ENCODE assay signal across 12 mouse cellular contexts in genomic region chr11:97829913-97830476, GRCm38 (mm10). TPM values are rescaled to one million over a fixed set of nuclear protein-coding genes. Genes with fewer than 3 reads are reported as not detected.
DNase-seq lines count a peak whose midpoint lies in the region; ATAC-seq lines count a peak whose summit lies in the region.
"Had no signal": no experiment of that assay in that cellular context is flagged by ENCODE, and none has a peak within 500 bp of the region (broad histone marks: within the 10 kb centered on the region; RNA-seq: fewer than 3 reads in every experiment).

No protein-coding gene starts in this region.

- no peaks in the 10 kb centered on the region for H3K4me1 ChIP-seq in limb, embryonic 15.5 days
- no peaks in the 10 kb centered on the region for H3K4me1 ChIP-seq in limb, embryonic 10.5 days
- H3K4me1 ChIP-seq: limb, embryonic 12.5 days had no signal

- H3K9ac ChIP-seq in limb, embryonic 15.5 days = no peak overlapping the region
- H3K9ac ChIP-seq: intestine, embryonic 15.5 days; limb, embryonic 12.5 days had no signal

- no peak overlapping the region for H3K4me3 ChIP-seq in limb, embryonic 15.5 days
- no peak overlapping the region for H3K4me3 ChIP-seq in limb, embryonic 10.5 days
- H3K4me3 ChIP-seq: intestine, embryonic 15.5 days; limb, embryonic 12.5 days had no signal

- peak; percentile 36 to 54 for DNase-seq in adrenal gland, adult (ENCODE audit: inconsistent age in 2 of 2, low spot score in 1 of 2)
- DNase-seq in adrenal gland, postnatal 25 days = no peak
- no peak for DNase-seq in limb, embryonic 10.5 days (ENCODE audit: low spot score)
- DNase-seq in natural killer cell, adult 2 months (ENCODE audit: low spot score in 2 of 2) = peak; percentile 84 to 85
- DNase-seq in left cerebral cortex, adult 8-10 months (ENCODE audit: low spot score in 2 of 2) = no peak
- DNase-seq in layer of hippocampus, adult 8-10 months (ENCODE audit: low spot score in 2 of 2) = no peak
- DNase-seq: adrenal gland, adult 8-10 months had no signal

- H3K4me2 ChIP-seq in limb, embryonic 15.5 days = no peak overlapping the region
- H3K4me2 ChIP-seq: intestine, embryonic 15.5 days; limb, embryonic 12.5 days had no signal

- 84% methylated on average over 12 of the region's 12 CpGs for WGBS in limb, embryonic 15.5 days
- WGBS in limb, embryonic 10.5 days = 88% methylated on average over 12 of the region's 12 CpGs

- no peaks in the 10 kb centered on the region for H3K27me3 ChIP-seq in limb, embryonic 15.5 days
- no peaks in the 10 kb centered on the region for H3K27me3 ChIP-seq in limb, embryonic 10.5 days (ENCODE audit: low read depth, poor library complexity, severe bottlenecking)
- H3K27me3 ChIP-seq: intestine, embryonic 15.5 days; limb, embryonic 12.5 days had no signal

- H3K9me3 ChIP-seq in limb, embryonic 15.5 days = no peaks in the 10 kb centered on the region
- no peaks in the 10 kb centered on the region for H3K9me3 ChIP-seq in limb, embryonic 10.5 days (replicated peaks)
- H3K9me3 ChIP-seq: intestine, embryonic 15.5 days; limb, embryonic 12.5 days had no signal

- peaks cover 86% of the 10 kb centered on the region for H3K36me3 ChIP-seq in limb, embryonic 15.5 days
- H3K36me3 ChIP-seq in limb, embryonic 10.5 days = peaks cover 95% of the 10 kb centered on the region

- H3K27ac ChIP-seq in limb, embryonic 15.5 days = 0 out of 2 replicates have a peak overlapping the region, but pooled peaks have one; percentile 1
- H3K27ac ChIP-seq in limb, embryonic 10.5 days = no peak overlapping the region
- H3K27ac ChIP-seq: intestine, embryonic 15.5 days; limb, embryonic 12.5 days had no signal

- ATAC-seq in limb, embryonic 15.5 days (ENCODE audit: insufficient number of reproducible peaks, low FRiP score, low TSS enrichment, low read depth) = no peak
- peak; percentile 84 for ATAC-seq in common myeloid progenitor, adult 5-6 weeks (replicated peaks; ENCODE audit: low read depth, poor library complexity, severe bottlenecking)
- ATAC-seq: intestine, embryonic 15.5 days had no signal

RNA-seq across cellular contexts. Expression of gene B230217C12Rik, which starts 10.6 kb away (rescaled TPM):
- total RNA-seq in adrenal gland, postnatal 25 days (2021) = 5.1 and 5.5 TPM in 2 replicates
- polyA plus RNA-seq in limb, embryonic 15.5 days (2015; fragmentation: Nextera tagmentation; extraction: Ambion mirVana) = 4.5 and 5.3 TPM in 2 replicates
- polyA plus RNA-seq in limb, embryonic 10.5 days (2016; fragmentation: Nextera tagmentation; extraction: Ambion mirVana) = 10.9 and 14.0 TPM in 2 replicates
- total RNA-seq in common myeloid progenitor, adult 5-6 weeks (2017) = 0.69 and 1.7 TPM in 2 replicates
- 10 to 100 TPM; 73.0 to 83.2 (median 79.8) TPM for total RNA-seq in left cerebral cortex, adult 8-10 months (2022)
- total RNA-seq in layer of hippocampus, adult 8-10 months (2022) = 10 to 100 TPM; 58.6 to 70.2 (median 68.1) TPM

RNA-seq across cellular contexts. Expression of gene Lasp1, which starts 31.2 kb away (rescaled TPM):
- total RNA-seq in adrenal gland, postnatal 25 days (2021) = 103 and 142 TPM in 2 replicates
- 128 and 131 TPM in 2 replicates for polyA plus RNA-seq in limb, embryonic 15.5 days (2015; fragmentation: Nextera tagmentation; extraction: Ambion mirVana)
- polyA plus RNA-seq in limb, embryonic 10.5 days (2016; fragmentation: Nextera tagmentation; extraction: Ambion mirVana) = 90.0 and 110 TPM in 2 replicates
- 79.1 and 126 TPM in 2 replicates for total RNA-seq in common myeloid progenitor, adult 5-6 weeks (2017)
- 100 to 1,000 TPM; 138 to 169 (median 155) TPM for total RNA-seq in left cerebral cortex, adult 8-10 months (2022)
- 100 to 1,000 TPM; 102 to 109 (median 104) TPM for total RNA-seq in layer of hippocampus, adult 8-10 months (2022)

RNA-seq across cellular contexts. Expression of gene Rpl23, which starts 47.8 kb away (rescaled TPM):
- 741 and 851 TPM in 2 replicates for total RNA-seq in adrenal gland, postnatal 25 days (2021)
- 447 and 586 TPM in 2 replicates for polyA plus RNA-seq in limb, embryonic 15.5 days (2015; fragmentation: Nextera tagmentation; extraction: Ambion mirVana)
- polyA plus RNA-seq in limb, embryonic 10.5 days (2016; fragmentation: Nextera tagmentation; extraction: Ambion mirVana) = 449 and 506 TPM in 2 replicates
- total RNA-seq in common myeloid progenitor, adult 5-6 weeks (2017) = 2,081 and 2,105 TPM in 2 replicates
- 100 to 1,000 TPM; 331 to 461 (median 392) TPM for total RNA-seq in left cerebral cortex, adult 8-10 months (2022)
- 100 to 1,000 TPM; 304 to 481 (median 389) TPM for total RNA-seq in layer of hippocampus, adult 8-10 months (2022)

RNA-seq across cellular contexts. Expression of gene Fbxo47, which starts 54.0 kb away (rescaled TPM):
- 1.2 TPM in 1 of 2 replicates, not detected in the other for total RNA-seq in adrenal gland, postnatal 25 days (2021)
- polyA plus RNA-seq in limb, embryonic 15.5 days (2015; fragmentation: Nextera tagmentation; extraction: Ambion mirVana) = 0.26 and 0.74 TPM in 2 replicates
- polyA plus RNA-seq in limb, embryonic 10.5 days (2016; fragmentation: Nextera tagmentation; extraction: Ambion mirVana) = 0.50 and 0.60 TPM in 2 replicates
- 0.09 and 1.1 TPM in 2 replicates for total RNA-seq in common myeloid progenitor, adult 5-6 weeks (2017)
- total RNA-seq in left cerebral cortex, adult 8-10 months (2022) = 1 to 10 TPM; 2.1 to 3.2 (median 2.9) TPM
- 1 to 10 TPM; 1.9 to 4.6 (median 2.4) TPM for total RNA-seq in layer of hippocampus, adult 8-10 months (2022)

RNA-seq across cellular contexts. Expression of gene 1700001P01Rik, which starts 54.3 kb away (rescaled TPM):
- total RNA-seq in adrenal gland, postnatal 25 days (2021) = not detected in 2 replicates
- 0.35 TPM in 1 of 2 replicates, not detected in the other for polyA plus RNA-seq in limb, embryonic 15.5 days (2015; fragmentation: Nextera tagmentation; extraction: Ambion mirVana)
- 0.43 and 0.74 TPM in 2 replicates for polyA plus RNA-seq in limb, embryonic 10.5 days (2016; fragmentation: Nextera tagmentation; extraction: Ambion mirVana)
- not detected in 2 replicates for total RNA-seq in common myeloid progenitor, adult 5-6 weeks (2017)
- 1 to 10 TPM in 1 of 4 experiments, under 1 TPM in 2, not detected in 1; 0.65 to 1.2 (median 0.84) TPM for total RNA-seq in left cerebral cortex, adult 8-10 months (2022)
- 1 to 10 TPM in 1 of 4 experiments, under 1 TPM in 2, not detected in 1; 0.93 to 1.4 (median 0.98) TPM for total RNA-seq in layer of hippocampus, adult 8-10 months (2022)
- total RNA-seq: gastrocnemius, adult 18-20 months had no signal
- polyA plus RNA-seq: limb, embryonic 12.5 days had no signal

Comparison
In these comparisons a context has a peak if more than half of its experiments do, and no peak if none do; other contexts are left out.
1. DNase-seq: peak in adrenal gland, adult (2 of 2) and natural killer cell, adult 2 months (2 of 2); none in adrenal gland, postnatal 25 days (single experiment), limb, embryonic 10.5 days (single experiment), left cerebral cortex, adult 8-10 months (0 of 2) and layer of hippocampus, adult 8-10 months (0 of 2).